Mouse (Mus musculus) hindbrain, embryonic 16.5 days (tissue): Measurements from ENCODE around the gene Gm572. TPM values are rescaled to one million over a fixed set of nuclear protein-coding genes. Genes with fewer than 3 reads are reported as not detected.

Experiments used
- ATAC-seq: fragments of 200-750 bp; cut with Nextera tagmentation; 2 replicates; pipeline ENCODE4 v1.8.0; 2017; ENCODE audit warnings: moderate TSS enrichment, moderate library complexity
- H3K27ac ChIP-seq: fragments of 300-500 bp; sonication (generic); 2 replicates; pipeline ENCODE4 v1.5.1; 2014; ENCODE audit warnings: low read depth, mild to moderate bottlenecking, control low read depth, low read length, moderate library complexity
- H3K27me3 ChIP-seq: fragments of 300-500 bp; sonication (generic); replicated peaks from 2 replicates; pipeline ENCODE4 v1.6.1; 2014; ENCODE audit warnings: low read length; ENCODE audit not compliant: control insufficient read depth, insufficient read depth
- H3K36me3 ChIP-seq: fragments of 300-500 bp; sonication (generic); 2 replicates; pipeline ENCODE4 v1.6.1; 2014; ENCODE audit warnings: mild to moderate bottlenecking, low read length, moderate library complexity, mixed read lengths; ENCODE audit not compliant: control insufficient read depth, insufficient read depth
- H3K4me1 ChIP-seq: fragments of 300-500 bp; sonication (generic); 2 replicates; pipeline ENCODE4 v1.6.1; 2014; ENCODE audit warnings: low read depth, low read length; ENCODE audit not compliant: control insufficient read depth, insufficient read depth
- H3K4me2 ChIP-seq: fragments of 300-500 bp; sonication (generic); 2 replicates; pipeline ENCODE4 v1.6.1; 2014; ENCODE audit warnings: mild to moderate bottlenecking, low read length, control low read depth, moderate library complexity
- H3K4me3 ChIP-seq: fragments of 300-500 bp; sonication (generic); 2 replicates; pipeline ENCODE4 v1.5.1; 2014; ENCODE audit warnings: mild to moderate bottlenecking, low read length, control low read depth, moderate library complexity
- H3K9ac ChIP-seq: fragments of 300-500 bp; sonication (generic); 2 replicates; pipeline ENCODE4 v1.6.1; 2014; ENCODE audit warnings: low read depth, mild to moderate bottlenecking, control low read depth, low read length, moderate library complexity
- H3K9me3 ChIP-seq: fragments of 300-500 bp; sonication (generic); 2 replicates; pipeline ENCODE4 v1.6.1; 2014; ENCODE audit warnings: mild to moderate bottlenecking, low read length, moderate library complexity; ENCODE audit not compliant: control insufficient read depth
- WGBS: fragments of 180-500 bp; shearing (Covaris S2); extraction: QIAGEN DNeasy Blood & Tissue Kit; methylation state at CpG from one replicate; pipeline ENCODE4 v1.1.7; 2014; 5-methylcytosine and 5-hydroxymethylcytosine counted together
- polyA plus RNA-seq: library from polyadenylated mRNA; unstranded; fragments of >200 nt; fragmentation: Nextera tagmentation; extraction: Ambion mirVana; gene quantifications from 2 replicates; pipeline ENCODE4 v1.2.1, GENCODE M21; 2015

Gm572 gene
- polyA plus RNA-seq, 1 experiment from 2014 or later = not detected

DNA sequence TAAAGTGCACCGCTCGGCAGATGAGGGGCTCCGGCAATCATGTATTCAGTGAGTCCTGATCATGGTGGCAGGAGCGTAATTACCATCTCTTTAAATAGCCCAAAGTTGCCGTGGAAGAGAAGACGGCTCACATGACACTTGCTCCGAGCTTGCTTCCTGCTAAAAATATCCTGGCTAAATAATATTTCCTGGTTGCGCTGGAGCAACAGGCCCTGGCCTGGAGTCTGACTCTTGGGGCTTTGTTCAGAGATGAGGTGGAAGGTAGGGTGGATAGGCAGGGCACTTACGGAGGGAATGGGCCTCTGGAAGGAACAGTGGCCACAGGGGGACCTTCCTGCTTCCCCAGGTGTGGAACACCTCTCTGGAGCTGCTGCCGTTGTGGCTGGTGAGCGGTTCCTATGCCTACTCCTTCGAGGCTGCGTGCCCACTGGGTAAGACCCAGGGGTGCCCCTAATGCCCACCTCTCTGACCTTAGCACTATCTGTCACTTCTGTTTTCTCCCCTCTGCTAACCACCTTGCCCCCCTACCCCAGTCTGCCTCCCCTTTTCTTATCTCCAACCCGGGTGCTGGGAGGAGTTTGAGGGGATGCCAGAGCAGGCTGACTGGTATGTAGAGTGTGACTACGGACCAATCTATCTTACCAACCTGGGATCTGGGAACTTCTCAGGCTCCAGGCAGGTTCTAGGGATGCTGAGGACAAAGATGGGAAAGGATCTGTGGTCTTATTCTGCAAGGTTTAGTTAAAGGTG is 24.1 kb downstream of the Gm572 start:
- Histone ChIP-seq H3K9me3 (no peaks in the 10 kb centered on the region), H3K36me3 (no peaks in the 10 kb centered on the region), H3K27ac (no peak overlapping the region), H3K27me3 (no peaks in the 10 kb centered on the region), H3K4me1 (peaks cover 3% of the 10 kb centered on the region; the same call in 1 of the 2 replicates), H3K4me3 (no peak overlapping the region), H3K4me2 (no peak overlapping the region), H3K9ac (no peak overlapping the region)
- 87% methylated on average over 15 of the region's 15 CpGs for whole genome bisulfite sequencing
- no peak for ATAC-seq

DNA sequence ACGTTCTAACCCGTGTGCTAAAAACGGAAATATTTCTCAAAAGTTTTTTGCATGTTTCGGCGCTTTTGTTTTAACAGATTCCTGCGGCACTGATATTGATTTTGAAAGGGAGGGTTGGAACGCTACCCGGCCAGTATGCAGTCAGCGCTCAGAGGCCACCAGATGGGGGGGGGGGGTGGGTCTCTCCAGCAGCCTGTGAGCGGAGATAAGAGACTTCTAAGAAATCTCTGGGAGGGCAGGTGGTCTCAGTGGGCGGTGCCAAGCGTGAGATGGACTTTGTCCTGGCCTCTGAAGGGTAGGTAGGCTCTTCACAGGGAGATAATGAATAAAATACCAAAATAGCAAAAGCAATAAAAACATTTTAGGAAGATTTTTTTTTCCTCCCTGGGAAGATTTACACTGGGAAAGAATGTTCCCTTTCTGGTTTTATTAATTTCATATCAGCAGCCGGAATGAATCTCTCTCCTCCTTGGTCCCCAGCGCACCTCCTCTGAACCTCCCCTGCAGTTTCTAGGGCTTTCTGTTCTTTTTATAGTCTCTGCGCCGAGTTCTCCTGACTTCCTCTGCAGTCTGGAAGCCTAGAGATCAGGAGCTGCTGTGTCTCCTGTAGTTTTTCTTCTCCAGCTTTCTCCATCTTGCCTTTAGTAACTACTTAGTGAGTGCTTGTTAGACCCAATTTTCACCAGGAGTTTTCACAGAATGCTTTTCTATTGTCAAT is 28.3 kb downstream of the Gm572 start:
- Histone ChIP-seq H3K9ac (no peak overlapping the region), H3K36me3 (no peaks in the 10 kb centered on the region), H3K4me1 (peaks cover 2% of the 10 kb centered on the region; the same call in 1 of the 2 replicates), H3K4me2 (no peak overlapping the region), H3K27me3 (no peaks in the 10 kb centered on the region), H3K4me3 (no peak overlapping the region), H3K9me3 (no peaks in the 10 kb centered on the region), H3K27ac (no peak overlapping the region)
- 62% methylated on average over 16 of the region's 16 CpGs for WGBS
- no peak for ATAC-seq

DNA sequence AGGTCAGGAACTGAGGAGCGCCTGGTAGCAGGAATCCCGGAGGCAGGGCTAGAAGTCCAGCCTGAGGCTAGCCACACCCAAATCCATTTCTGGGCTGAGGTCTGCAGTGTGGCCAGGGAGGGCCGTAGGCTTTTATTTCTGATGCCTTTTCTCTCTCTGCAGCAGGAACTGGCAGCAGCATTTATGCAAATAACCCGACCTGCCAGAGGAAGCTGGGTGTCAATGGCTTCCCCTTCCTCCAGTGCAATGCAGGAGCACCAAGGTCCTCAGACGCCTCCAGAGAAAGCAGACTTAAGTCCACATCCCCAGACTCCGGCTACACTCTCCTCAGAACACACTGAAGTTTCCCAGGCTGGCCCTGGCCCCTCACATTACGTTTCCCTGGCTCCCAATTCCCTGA is 31.9 kb downstream of the Gm572 start:
- Histone ChIP-seq H3K9ac (no peak overlapping the region), H3K27me3 (no peaks in the 10 kb centered on the region), H3K4me1 (peaks cover 8% of the 10 kb centered on the region; the same call in 1 of the 2 replicates), H3K9me3 (no peaks in the 10 kb centered on the region), H3K4me2 (no peak overlapping the region), H3K27ac (no peak overlapping the region), H3K4me3 (no peak overlapping the region), H3K36me3 (no peaks in the 10 kb centered on the region)
- 41% methylated on average over 7 of the region's 7 CpGs for whole genome bisulfite sequencing
- ATAC-seq = no peak

DNA sequence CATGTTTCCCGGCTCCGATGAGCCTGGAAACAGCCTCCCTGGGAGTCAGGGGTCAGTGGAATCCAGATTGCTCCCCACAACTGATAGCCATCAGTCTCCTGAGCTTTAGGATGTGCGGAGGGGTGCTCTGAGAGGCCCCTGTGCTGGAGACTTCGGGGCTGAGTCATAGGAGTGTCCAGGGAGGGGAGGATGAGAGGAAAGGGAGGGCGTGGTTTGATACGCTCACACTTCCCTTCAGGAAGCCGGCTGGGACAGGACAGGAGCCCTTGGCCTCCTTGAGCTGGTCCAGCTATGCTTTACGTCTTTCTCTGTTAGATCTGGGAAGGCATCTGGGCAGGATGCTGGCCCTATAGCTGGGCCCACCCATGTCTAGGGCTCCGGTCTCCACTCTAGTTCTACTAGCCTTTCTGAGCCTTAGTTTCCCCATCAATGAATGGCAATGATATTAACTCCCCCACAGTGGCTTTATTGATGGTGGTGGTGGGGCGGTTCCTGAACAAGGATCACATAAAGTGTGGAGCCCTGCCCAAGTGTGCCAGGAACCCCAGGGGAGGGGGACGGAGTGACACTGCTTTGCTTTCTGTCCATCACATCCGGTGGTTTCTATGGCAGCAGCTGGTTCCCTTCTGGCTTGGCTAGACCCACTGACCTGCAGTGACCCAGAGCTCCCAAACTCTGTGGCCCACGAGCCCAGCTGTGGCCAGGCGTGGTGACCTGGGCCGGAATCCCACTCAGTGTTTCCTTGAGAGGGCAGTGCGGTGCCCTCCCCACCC is 33.3 kb downstream of the Gm572 start:
- peak; percentile 31; the same call in 1 of the 2 replicates for ATAC-seq

DNA sequence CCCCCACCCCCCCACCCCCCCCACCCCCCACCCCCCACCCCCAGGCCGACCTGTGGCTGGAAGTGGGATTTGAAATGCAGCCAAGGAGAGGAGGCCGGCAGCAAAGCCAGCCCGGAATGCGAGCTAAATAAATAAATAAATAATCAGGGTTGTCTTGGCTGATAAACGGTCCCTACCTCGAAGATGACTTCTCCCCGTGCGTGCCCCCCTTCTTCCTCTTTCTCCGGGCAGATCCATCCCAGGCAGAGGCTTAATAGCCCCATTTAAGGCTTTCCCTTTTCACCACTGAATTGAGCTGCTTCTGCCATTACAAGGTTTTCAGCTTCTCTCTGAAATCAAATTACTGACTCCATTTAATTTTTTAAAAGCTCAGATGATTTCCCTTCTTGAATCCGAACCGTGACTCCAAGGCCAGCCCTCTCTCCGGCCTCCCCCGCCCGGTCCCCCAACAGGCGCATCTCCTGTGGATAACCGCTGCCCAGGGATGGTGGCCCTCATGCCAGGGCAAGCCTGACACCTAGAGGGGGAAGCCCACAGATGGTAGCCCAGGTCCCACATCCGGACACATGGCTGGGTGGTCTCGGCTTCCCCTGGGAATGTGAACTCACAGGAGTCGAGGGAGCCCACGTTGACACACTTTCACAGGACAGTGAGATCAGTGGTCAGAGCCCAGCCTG is 34.0 kb downstream of the Gm572 start:
- peak; percentile 66; the same call in 1 of the 2 replicates for ATAC-seq
- H3K27ac ChIP-seq = no peak overlapping the region
- H3K4me3 ChIP-seq = no peak overlapping the region
- H3K4me1 ChIP-seq = peaks cover 10% of the 10 kb centered on the region; the same call in 1 of the 2 replicates
- H3K9me3 ChIP-seq = no peaks in the 10 kb centered on the region
- H3K27me3 ChIP-seq = 0 out of 2 replicates have a peak, but pooled peaks cover 2% of the 10 kb centered on the region
- 39% methylated on average over 20 of the region's 20 CpGs for WGBS
- no peak overlapping the region for H3K4me2 ChIP-seq
- H3K9ac ChIP-seq = no peak overlapping the region
- no peaks in the 10 kb centered on the region for H3K36me3 ChIP-seq

More for the DNA sequence above, 33.3 kb downstream of the Gm572 start:
- Histone ChIP-seq H3K9ac (no peak overlapping the region), H3K4me3 (no peak overlapping the region), H3K36me3 (no peaks in the 10 kb centered on the region), H3K4me2 (no peak overlapping the region), H3K27me3 (0 out of 2 replicates have a peak, but pooled peaks cover 2% of the 10 kb centered on the region), H3K9me3 (no peaks in the 10 kb centered on the region), H3K27ac (no peak overlapping the region), H3K4me1 (peaks cover 9% of the 10 kb centered on the region; the same call in 1 of the 2 replicates)
- 48% methylated on average over 16 of the region's 16 CpGs for WGBS

DNA sequence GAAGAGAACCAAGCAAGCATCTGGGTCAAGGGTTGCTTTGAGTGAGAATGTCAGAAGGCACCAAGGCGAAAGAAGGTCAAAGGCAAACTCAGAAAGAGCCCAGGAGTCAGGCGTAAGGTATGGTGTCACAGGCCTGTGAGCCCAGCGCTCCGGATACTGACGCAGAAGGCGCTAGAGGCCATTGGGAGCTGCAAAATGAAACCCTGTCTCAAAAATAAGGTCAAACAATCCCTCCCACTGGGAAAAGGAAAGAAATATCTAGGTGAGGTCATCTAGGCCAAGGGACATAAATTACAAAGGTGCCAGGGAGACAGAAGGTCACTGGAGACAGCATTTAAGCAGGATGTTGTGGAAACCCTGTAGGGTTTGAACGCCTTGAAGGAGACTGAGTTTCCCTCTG is 35.0 kb downstream of the Gm572 start:
- Histone ChIP-seq H3K9ac (no peak overlapping the region), H3K27ac (no peak overlapping the region), H3K4me3 (no peak overlapping the region), H3K4me2 (no peak overlapping the region), H3K36me3 (no peaks in the 10 kb centered on the region), H3K9me3 (no peaks in the 10 kb centered on the region), H3K27me3 (0 out of 2 replicates have a peak, but pooled peaks cover 2% of the 10 kb centered on the region), H3K4me1 (peaks cover 10% of the 10 kb centered on the region; the same call in 1 of the 2 replicates)
- WGBS = 85% methylated on average over 7 of the region's 7 CpGs
- no peak for ATAC-seq

DNA sequence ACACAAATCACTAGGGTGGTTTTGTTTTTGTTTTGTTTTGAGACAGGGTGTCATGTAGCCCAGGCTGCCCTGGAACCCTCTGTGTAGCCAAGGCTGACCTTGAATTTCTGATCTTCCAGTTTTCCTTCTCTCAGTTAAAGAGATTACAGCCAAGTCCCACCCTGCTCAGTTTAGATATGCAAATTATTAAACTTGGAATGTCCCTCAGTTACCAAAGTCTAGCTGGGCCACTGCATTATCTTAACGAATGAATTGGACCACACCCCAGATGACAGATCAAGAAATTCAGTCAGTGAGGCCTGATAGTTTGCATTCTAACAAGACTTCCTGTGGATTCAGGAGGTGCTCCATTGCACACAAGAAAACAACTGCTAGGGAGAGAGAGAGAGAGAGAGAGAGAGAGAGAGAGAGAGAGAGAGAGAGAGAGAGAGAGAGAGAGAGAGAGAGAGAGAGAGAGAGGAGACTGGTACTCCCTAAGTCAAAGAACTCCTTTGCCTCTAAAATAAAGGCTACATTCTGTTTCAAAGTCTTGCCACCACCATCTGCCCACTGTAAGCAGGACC is 37.5 kb downstream of the Gm572 start:
- no peak overlapping the region for H3K27ac ChIP-seq
- no peak overlapping the region for H3K4me2 ChIP-seq
- H3K36me3 ChIP-seq = no peaks in the 10 kb centered on the region
- ATAC-seq = no peak
- 0 out of 2 replicates have a peak, but pooled peaks cover 2% of the 10 kb centered on the region for H3K27me3 ChIP-seq
- H3K4me1 ChIP-seq = peaks cover 10% of the 10 kb centered on the region; the same call in 1 of the 2 replicates
- H3K9ac ChIP-seq = no peak overlapping the region
- H3K4me3 ChIP-seq = no peak overlapping the region
- 55% methylated on average over 1 of the region's 1 CpGs for WGBS
- H3K9me3 ChIP-seq = no peaks in the 10 kb centered on the region

DNA sequence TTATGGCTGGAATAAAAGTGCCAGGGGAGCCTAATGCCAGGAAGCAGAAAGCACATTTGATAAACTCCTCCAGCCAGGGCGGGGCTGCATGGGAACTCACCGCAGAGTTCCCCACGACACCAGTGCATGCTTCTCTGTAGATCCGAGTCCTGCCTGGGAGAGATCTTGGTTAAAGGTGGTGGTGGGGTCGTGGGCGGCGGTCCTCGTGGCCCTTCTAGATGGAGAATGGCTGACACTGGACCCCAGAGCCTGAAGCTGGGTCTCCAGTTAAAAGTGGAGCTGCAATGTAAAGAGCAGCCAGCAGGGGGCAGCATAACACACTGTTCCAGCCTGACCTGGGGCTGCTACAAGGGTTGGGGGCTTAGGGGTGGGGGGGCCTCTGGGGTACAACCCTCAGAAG is 38.3 kb downstream of the Gm572 start:
- 22% methylated on average over 8 of the region's 8 CpGs for WGBS
- no peak overlapping the region for H3K4me2 ChIP-seq
- no peak for ATAC-seq
- no peak overlapping the region for H3K27ac ChIP-seq
- H3K27me3 ChIP-seq = 0 out of 2 replicates have a peak, but pooled peaks cover 2% of the 10 kb centered on the region
- no peaks in the 10 kb centered on the region for H3K36me3 ChIP-seq
- no peak overlapping the region for H3K4me3 ChIP-seq
- H3K9ac ChIP-seq = no peak overlapping the region; the same call in 1 of the 2 replicates
- H3K9me3 ChIP-seq = no peaks in the 10 kb centered on the region
- peaks cover 8% of the 10 kb centered on the region; the same call in 1 of the 2 replicates for H3K4me1 ChIP-seq
